Mouse (Mus musculus) brain, embryonic 14.5 days (tissue): ENCODE data around the gene H2-Q2.

Experiments used
- CTCF ChIP-seq: fragments of 200-500 bp; IDR thresholded peaks from 2 replicates; pipeline ENCODE4 v1.5.1; 2012; ENCODE audit warnings: inconsistent platforms, mild to moderate bottlenecking, moderate library complexity, borderline replicate concordance; ENCODE audit not compliant: insufficient read depth, insufficient read length; ENCODE audit errors: extremely low read depth
- POLR2A ChIP-seq: fragments of 200-500 bp; IDR thresholded peaks from 2 replicates; pipeline ENCODE4 v1.6.1; 2012; ENCODE audit warnings: mild to moderate bottlenecking, inconsistent platforms, borderline replicate concordance; ENCODE audit not compliant: poor library complexity, insufficient read depth, insufficient read length, severe bottlenecking; ENCODE audit errors: extremely low read depth

- TF ChIP-seq CTCF: no peak
- no peak for TF ChIP-seq POLR2A
Observed at GRCm38 (mm10) chr17:35359470-35359862, 17.4 kb downstream of the H2-Q2 start.
